In the genomic region with DNA sequence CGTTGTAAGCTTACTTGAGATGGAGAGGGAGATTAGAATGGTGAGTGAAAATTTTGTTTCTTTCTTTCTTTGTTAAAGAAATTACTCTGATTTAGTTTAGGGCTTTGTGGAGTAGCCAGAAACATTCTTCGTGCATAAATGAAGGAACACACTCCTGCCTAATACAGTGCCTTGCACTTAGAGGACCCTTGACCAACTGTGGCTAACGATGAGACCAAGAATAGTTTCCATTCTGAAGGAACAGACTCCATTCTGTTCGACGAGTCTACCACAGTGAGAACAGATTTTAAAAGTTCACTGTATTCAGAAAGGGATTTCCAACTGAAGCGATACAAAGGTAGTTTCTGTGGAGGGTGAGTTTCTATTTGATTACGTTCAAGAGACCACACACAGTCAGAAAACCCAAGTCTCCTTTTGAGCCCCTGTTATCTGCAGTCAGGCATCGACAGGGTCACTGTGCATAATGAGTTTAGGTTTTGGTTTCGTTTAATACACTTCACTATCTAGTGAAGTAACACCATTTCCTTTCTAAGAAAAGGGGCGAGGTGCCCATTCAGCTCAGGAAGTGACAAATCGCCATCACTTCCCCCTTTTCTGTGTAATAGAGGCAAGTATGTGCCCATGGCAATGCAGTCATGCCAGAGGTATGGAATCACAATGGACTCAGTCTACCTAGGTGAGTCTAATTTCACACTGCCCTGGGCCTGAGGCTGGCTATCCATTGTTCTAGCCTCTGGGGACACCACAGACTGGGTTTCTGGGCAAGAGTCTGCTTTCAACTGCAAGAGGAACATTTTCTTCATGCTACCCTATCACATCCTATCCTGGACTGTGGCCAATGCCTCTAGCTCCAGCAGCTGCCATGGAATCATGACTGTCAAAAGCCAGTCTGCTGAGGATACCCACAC, we compare ENCODE assay signal across 8 mouse cellular contexts. TPM values are rescaled to one million over a fixed set of nuclear protein-coding genes. Genes with fewer than 3 reads are reported as not detected.
DNase-seq lines count a peak whose midpoint lies in the region; ATAC-seq and TF ChIP-seq lines count a peak whose summit lies in the region.

No protein-coding gene starts in this region.

- no peak for ATAC-seq in kidney, embryonic 16.5 days (ENCODE audit: low FRiP score, low TSS enrichment)
- ATAC-seq in heart, postnatal 0 days (ENCODE audit: insufficient read depth, low read depth), result no peak
- 0 out of 2 replicates have a peak, but pooled peaks have one; percentile 42 for ATAC-seq in liver, embryonic 12.5 days
- no peak for ATAC-seq in midbrain, embryonic 14.5 days (ENCODE audit: low FRiP score, low TSS enrichment)

- H3K36me3 ChIP-seq in kidney, embryonic 16.5 days (ENCODE audit: insufficient read depth, low read length), result no peaks in the 10 kb centered on the region
- no peaks in the 10 kb centered on the region for H3K36me3 ChIP-seq in heart, postnatal 0 days (replicated peaks; ENCODE audit: control insufficient read depth, insufficient read depth, low read length)
- no peaks in the 10 kb centered on the region for H3K36me3 ChIP-seq in liver, embryonic 12.5 days
- no peaks in the 10 kb centered on the region for H3K36me3 ChIP-seq in midbrain, embryonic 14.5 days (ENCODE audit: control insufficient read depth, insufficient read depth, low read length)

- TF ChIP-seq POLR2A in bone marrow macrophage, adult 2 months (IDR thresholded peaks at IDR 0.05; ENCODE audit: borderline replicate concordance, low read depth, low read length), result no peak

- peak; percentile 38 for DNase-seq in kidney, adult 18-20 months
- DNase-seq in heart, postnatal 0 days (ENCODE audit: low spot score), result peak; percentile 20
- peak; percentile 16 for DNase-seq in ovary, postnatal 14 days (ENCODE audit: low spot score)
- no peak for DNase-seq in midbrain, embryonic 14.5 days
- no peak for DNase-seq in thymus, postnatal 36 days

- no peak for TF ChIP-seq CTCF in bone marrow macrophage, adult 2 months (IDR thresholded peaks at IDR 0.05; ENCODE audit: low read depth, low read length)
- TF ChIP-seq CTCF in heart, postnatal 0 days (IDR thresholded peaks at IDR 0.05; ENCODE audit: low read depth), result no peak

- TF ChIP-seq EP300 in heart, postnatal 0 days (IDR thresholded peaks at IDR 0.05; ENCODE audit: low read depth), result no peak

- WGBS in kidney, embryonic 16.5 days, result 73% methylated on average over 11 of the region's 11 CpGs
- 65% methylated on average over 11 of the region's 11 CpGs for WGBS in heart, postnatal 0 days
- WGBS in liver, embryonic 12.5 days (ENCODE audit: insufficient replicate concordance), result 38% methylated on average over 11 of the region's 11 CpGs
- 83% methylated on average over 11 of the region's 11 CpGs for WGBS in midbrain, embryonic 14.5 days

- no peaks in the 10 kb centered on the region for H3K9me3 ChIP-seq in kidney, embryonic 16.5 days (ENCODE audit: low read length)
- H3K9me3 ChIP-seq in heart, postnatal 0 days (replicated peaks; ENCODE audit: control insufficient read depth, low read length), result no peaks in the 10 kb centered on the region
- no peaks in the 10 kb centered on the region for H3K9me3 ChIP-seq in liver, embryonic 12.5 days (replicated peaks)
- H3K9me3 ChIP-seq in midbrain, embryonic 14.5 days (ENCODE audit: control insufficient read depth, low read length), result no peaks in the 10 kb centered on the region

- no peaks in the 10 kb centered on the region for H3K27me3 ChIP-seq in kidney, embryonic 16.5 days (ENCODE audit: insufficient read depth, low read length)
- H3K27me3 ChIP-seq in heart, postnatal 0 days (ENCODE audit: control insufficient read depth, insufficient read depth, low read length), result no peaks in the 10 kb centered on the region
- 0 out of 2 replicates have a peak, but pooled peaks cover 7% of the 10 kb centered on the region for H3K27me3 ChIP-seq in liver, embryonic 12.5 days (replicated peaks)
- no peaks in the 10 kb centered on the region for H3K27me3 ChIP-seq in midbrain, embryonic 14.5 days (ENCODE audit: control insufficient read depth, insufficient read depth, low read length)

- no peak overlapping the region for H3K9ac ChIP-seq in kidney, embryonic 16.5 days (replicated peaks; ENCODE audit: low read length)
- no peak overlapping the region for H3K9ac ChIP-seq in heart, postnatal 0 days (replicated peaks; ENCODE audit: low read depth, low read length)
- no peak overlapping the region for H3K9ac ChIP-seq in liver, embryonic 12.5 days
- H3K9ac ChIP-seq in midbrain, embryonic 14.5 days (replicated peaks; ENCODE audit: low read length), result no peak overlapping the region

- no peak overlapping the region for H3K4me2 ChIP-seq in kidney, embryonic 16.5 days (replicated peaks; ENCODE audit: low read depth, low read length)
- no peak overlapping the region for H3K4me2 ChIP-seq in heart, postnatal 0 days (ENCODE audit: low read depth, low read length)
- peak overlapping the region; percentile 46 for H3K4me2 ChIP-seq in liver, embryonic 12.5 days
- no peak overlapping the region for H3K4me2 ChIP-seq in midbrain, embryonic 14.5 days (ENCODE audit: low read length)

- no peak overlapping the region for H3K27ac ChIP-seq in kidney, embryonic 16.5 days (ENCODE audit: low read length)
- peak overlapping the region; percentile 12; the same call in 1 of the 2 replicates for H3K27ac ChIP-seq in bone marrow macrophage, adult 2 months (ENCODE audit: insufficient read depth, low read depth, low read length)
- no peak overlapping the region for H3K27ac ChIP-seq in heart, postnatal 0 days (ENCODE audit: low read depth)
- H3K27ac ChIP-seq in liver, embryonic 12.5 days, result 0 out of 2 replicates have a peak overlapping the region, but pooled peaks have one; percentile 12
- H3K27ac ChIP-seq in midbrain, embryonic 14.5 days (replicated peaks; ENCODE audit: low read depth, low read length), result no peak overlapping the region

- H3K4me3 ChIP-seq in kidney, embryonic 16.5 days (ENCODE audit: low read length), result no peak overlapping the region
- peak overlapping the region; percentile 47 for H3K4me3 ChIP-seq in bone marrow macrophage, adult 2 months (ENCODE audit: insufficient read depth, low read length)
- no peak overlapping the region for H3K4me3 ChIP-seq in heart, postnatal 0 days (ENCODE audit: low read depth, low read length)
- peak overlapping the region; percentile 8; the same call in 1 of the 2 replicates for H3K4me3 ChIP-seq in liver, embryonic 12.5 days
- no peak overlapping the region for H3K4me3 ChIP-seq in midbrain, embryonic 14.5 days (replicated peaks; ENCODE audit: low read depth, low read length)

- no peaks in the 10 kb centered on the region for H3K4me1 ChIP-seq in kidney, embryonic 16.5 days (ENCODE audit: insufficient read depth, low read length)
- H3K4me1 ChIP-seq in bone marrow macrophage, adult 2 months (ENCODE audit: control insufficient read depth, insufficient read depth, low read length), result peaks cover 12% of the 10 kb centered on the region
- H3K4me1 ChIP-seq in heart, postnatal 0 days (ENCODE audit: control insufficient read depth, insufficient read depth), result no peaks in the 10 kb centered on the region; the same call in 1 of the 2 replicates
- H3K4me1 ChIP-seq in liver, embryonic 12.5 days, result peaks cover 22% of the 10 kb centered on the region
- no peaks in the 10 kb centered on the region for H3K4me1 ChIP-seq in midbrain, embryonic 14.5 days (ENCODE audit: control insufficient read depth, insufficient read depth, low read length)

RNA-seq across cellular contexts. Expression of gene Tomm7, which starts 50.2 kb away (rescaled TPM):
- 99.1 and 99.6 TPM in 2 replicates for polyA plus RNA-seq in kidney, embryonic 16.5 days (2015; fragmentation: Nextera tagmentation; extraction: Ambion mirVana)
- 67.6 and 84.3 TPM in 2 replicates for polyA plus RNA-seq in bone marrow macrophage, adult 2 months (2012; ENCODE audit: insufficient read depth, insufficient read length, missing spikeins)
- 21.6 and 26.0 TPM in 2 replicates for total RNA-seq in heart, postnatal 0 days (2014; rRNA removed; ENCODE audit: low replicate concordance)
- 137 and 141 TPM in 2 replicates for polyA plus RNA-seq in heart, postnatal 0 days (2015; fragmentation: Nextera tagmentation; extraction: Ambion mirVana)
- polyA plus RNA-seq in liver, embryonic 12.5 days (2016; fragmentation: Nextera tagmentation; extraction: Ambion mirVana), result 99.0 and 101 TPM in 2 replicates
- 84.0 and 103 TPM in 2 replicates for polyA plus RNA-seq in midbrain, embryonic 14.5 days (2014; fragmentation: Nextera tagmentation; extraction: Ambion mirVana)

Comparison
In these comparisons a context has a peak if more than half of its experiments do, and no peak if none do; other contexts are left out.
1. DNase-seq: peak in kidney, adult 18-20 months (single experiment), heart, postnatal 0 days (single experiment) and ovary, postnatal 14 days (single experiment); none in midbrain, embryonic 14.5 days (single experiment) and thymus, postnatal 36 days (0 of 2).
2. H3K27ac ChIP-seq: peak in bone marrow macrophage, adult 2 months (single experiment) and liver, embryonic 12.5 days (single experiment); none in kidney, embryonic 16.5 days (single experiment), heart, postnatal 0 days (single experiment) and midbrain, embryonic 14.5 days (single experiment).
3. H3K4me3 ChIP-seq: peak in bone marrow macrophage, adult 2 months (single experiment) and liver, embryonic 12.5 days (single experiment); none in kidney, embryonic 16.5 days (single experiment), heart, postnatal 0 days (single experiment) and midbrain, embryonic 14.5 days (single experiment).